Mouse (Mus musculus) liver, adult 2 months (tissue): ENCODE data around the gene Zbtb32. TPM values are rescaled to one million over a fixed set of nuclear protein-coding genes. Genes with fewer than 3 reads are reported as not detected.
A peak's percentile ranks its signal among the peaks of the same experiment; 100 is the strongest.

Experiments used
- DNase-seq: peaks from one replicate; pipeline ENCODE4 v3.0.0-alpha.2; 2011; ENCODE audit warnings: low read depth, low spot score; ENCODE audit errors: extremely low read depth
- H3K27ac ChIP-seq: fragments of 200-500 bp; replicated peaks from 2 replicates; pipeline ENCODE4 v1.5.1; 2012; ENCODE audit warnings: low read depth, mild to moderate bottlenecking, control low read depth, inconsistent platforms, low read length; ENCODE audit not compliant: insufficient read depth
- H3K27me3 ChIP-seq: fragments of 200-500 bp; 2 replicates; pipeline ENCODE4 v1.6.1; 2012; ENCODE audit warnings: mild to moderate bottlenecking, moderate library complexity, low read length, inconsistent platforms; ENCODE audit not compliant: control insufficient read depth, insufficient read depth
- H3K36me3 ChIP-seq: fragments of 200-500 bp; 2 replicates; pipeline ENCODE4 v1.6.1; 2012; ENCODE audit warnings: low read length, inconsistent platforms; ENCODE audit not compliant: control insufficient read depth, insufficient read depth
- H3K4me1 ChIP-seq: fragments of 200-500 bp; 2 replicates; pipeline ENCODE4 v1.6.1; 2011; ENCODE audit warnings: low read length; ENCODE audit not compliant: control insufficient read depth, insufficient read depth
- H3K4me3 ChIP-seq: fragments of 200-500 bp; 2 replicates; pipeline ENCODE4 v1.5.1; 2011; ENCODE audit warnings: low read depth, mild to moderate bottlenecking, control low read depth, low read length, moderate library complexity; ENCODE audit not compliant: insufficient read depth
- H3K79me2 ChIP-seq: fragments of 200-500 bp; 2 replicates; pipeline ENCODE4 v1.6.1; 2012; ENCODE audit warnings: inconsistent platforms, mild to moderate bottlenecking, low read length, moderate library complexity; ENCODE audit not compliant: control insufficient read depth, insufficient read depth
- H3K9ac ChIP-seq: fragments of 200-500 bp; 2 replicates; pipeline ENCODE4 v1.6.1; 2012; ENCODE audit warnings: low read depth, mild to moderate bottlenecking, control low read depth, inconsistent platforms, low read length
- CTCF ChIP-seq: fragments of 200-500 bp; IDR thresholded peaks from 2 replicates; pipeline ENCODE4 v1.5.1; 2011; ENCODE audit warnings: low read depth, low read length, control low read depth
- POLR2A ChIP-seq: fragments of 200-500 bp; IDR thresholded peaks from 2 replicates; pipeline ENCODE4 v1.6.1; 2011; ENCODE audit warnings: low read length, control low read depth; ENCODE audit not compliant: insufficient read depth; ENCODE audit errors: extremely low read depth
- WGBS: fragments of 180-500 bp; shearing (Covaris S2); methylation state at CpG from one replicate; pipeline ENCODE4 v1.1.7; 2018; 5-methylcytosine and 5-hydroxymethylcytosine counted together
- polyA plus RNA-seq: library from polyadenylated mRNA; depleted of rRNA; stranded (reverse); fragments of >200 nt; gene quantifications from 2 replicates; pipeline ENCODE4 v1.2.3, GENCODE M21; 2012
- total RNA-seq: library from RNA; depleted of rRNA; stranded (reverse); fragments of >200 nt; gene quantifications from 2 replicates; pipeline ENCODE4 v1.2.3, GENCODE M21; 2014

Gene Zbtb32
- total and polyA plus RNA-seq, 2 experiments: 0.18 to 0.61 TPM

DNA sequence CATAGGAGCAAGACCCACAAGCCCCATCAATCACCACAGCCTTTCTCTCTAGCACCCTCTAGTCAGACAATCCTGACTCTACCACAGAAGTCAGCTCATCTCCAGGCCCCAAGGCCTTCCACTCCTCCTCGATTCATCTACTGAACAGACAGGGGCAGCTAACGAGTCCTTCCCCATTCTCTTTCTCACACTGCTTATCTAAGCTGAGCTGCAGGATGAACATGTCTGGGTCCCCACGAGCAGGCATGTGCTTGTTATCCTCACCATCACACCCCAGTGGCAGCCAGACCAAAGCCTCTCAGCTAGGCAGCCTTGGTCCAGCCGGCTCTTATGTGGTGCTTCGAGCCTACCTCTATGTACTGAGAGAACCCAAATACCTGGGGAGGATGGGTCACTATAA lies 26.3 kb downstream of the Zbtb32 start:
- WGBS: 95% methylated on average over 5 of the region's 5 CpGs

DNA sequence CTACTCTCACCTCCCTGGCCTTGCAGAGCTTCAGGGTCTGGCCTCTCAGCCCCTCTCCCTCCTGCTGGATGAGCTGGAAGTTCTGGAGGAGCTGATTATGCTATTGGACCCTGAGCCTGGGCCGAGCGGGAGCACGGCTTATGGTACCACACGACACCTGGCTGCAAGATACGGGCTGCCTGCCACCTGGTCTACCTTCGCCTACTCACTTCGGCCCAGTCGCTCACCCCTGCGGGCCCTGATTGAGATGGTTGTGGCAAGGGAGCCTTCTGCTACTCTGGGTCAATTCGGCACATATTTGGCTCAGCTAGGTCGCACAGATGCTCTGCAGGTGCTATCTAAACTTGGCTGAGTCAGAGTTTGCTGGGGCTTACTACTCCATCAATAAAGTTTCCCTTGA lies 31.2 kb downstream of the Zbtb32 start:
- H3K27ac ChIP-seq: no peak overlapping the region
- H3K36me3 ChIP-seq: peaks cover 26% of the 10 kb centered on the region; the same call in 1 of the 2 replicates
- H3K27me3 ChIP-seq: no peaks in the 10 kb centered on the region
- WGBS: 89% methylated on average over 11 of the region's 11 CpGs
- TF ChIP-seq CTCF: no peak
- TF ChIP-seq POLR2A: no peak
- no peak overlapping the region for H3K4me3 ChIP-seq
- H3K4me1 ChIP-seq: peaks cover 5% of the 10 kb centered on the region
- no peaks in the 10 kb centered on the region for H3K79me2 ChIP-seq
- H3K9ac ChIP-seq: no peak overlapping the region
- no peak for DNase-seq

More for the DNA sequence above, 26.3 kb downstream of the Zbtb32 start:
- H3K36me3 ChIP-seq: peaks cover 50% of the 10 kb centered on the region
- no peak overlapping the region for H3K27ac ChIP-seq
- no peak overlapping the region for H3K4me3 ChIP-seq
- H3K27me3 ChIP-seq: no peaks in the 10 kb centered on the region
- H3K9ac ChIP-seq: no peak overlapping the region
- TF ChIP-seq CTCF (no peak), POLR2A (no peak)
- no peak for DNase-seq
- no peaks in the 10 kb centered on the region for H3K79me2 ChIP-seq
- H3K4me1 ChIP-seq: no peaks in the 10 kb centered on the region

DNA sequence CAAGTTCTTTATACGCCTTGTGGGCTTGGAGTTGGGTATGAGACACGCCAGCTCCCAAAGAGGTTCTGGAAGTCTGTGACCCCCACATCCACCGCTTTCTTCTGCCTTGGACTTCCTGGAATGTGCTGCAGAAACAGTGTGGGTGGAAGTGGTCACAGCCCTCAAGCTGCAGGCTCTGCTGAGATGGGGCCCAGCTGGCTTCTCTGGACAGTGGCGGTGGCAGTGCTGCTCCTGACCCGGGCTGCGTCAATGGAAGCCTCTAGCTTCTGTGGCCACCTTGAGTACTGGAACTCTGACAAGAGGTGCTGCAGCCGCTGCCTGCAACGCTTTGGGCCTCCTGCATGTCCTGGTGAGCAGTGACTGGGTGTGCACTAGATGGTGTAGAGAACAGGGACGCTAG lies 32.7 kb downstream of the Zbtb32 start:
- WGBS: 88% methylated on average over 9 of the region's 9 CpGs
- Histone ChIP-seq H3K36me3 (peaks cover 17% of the 10 kb centered on the region; the same call in 1 of the 2 replicates), H3K27me3 (no peaks in the 10 kb centered on the region), H3K9ac (no peak overlapping the region), H3K79me2 (no peaks in the 10 kb centered on the region), H3K4me3 (no peak overlapping the region), H3K27ac (no peak overlapping the region), H3K4me1 (peaks cover 7% of the 10 kb centered on the region)
- TF ChIP-seq CTCF: no peak
- no peak for TF ChIP-seq POLR2A
- DNase-seq: no peak

GRCm38 (mm10) chr7:30564970-30565571 lies 33.6 kb downstream of the Zbtb32 start, which contains the start of gene Igflr1:
Igflr1 (plus strand) TSS chr7:30565427.
- Histone ChIP-seq H3K4me3 (no peak within 1 kb of the TSS), H3K4me1 (peaks cover 9% of the 10 kb centered on the region), H3K27ac (no peak within 1 kb of the TSS), H3K36me3 (peaks cover 9% of the 10 kb centered on the region; the same call in 1 of the 2 replicates), H3K27me3 (no peaks in the 10 kb centered on the region), H3K9ac (no peak within 1 kb of the TSS), H3K79me2 (no peaks in the 10 kb centered on the region)
- 96% methylated on average over 12 of the region's 12 CpGs for WGBS
- TF ChIP-seq POLR2A: no peak
- no peak for DNase-seq

DNA sequence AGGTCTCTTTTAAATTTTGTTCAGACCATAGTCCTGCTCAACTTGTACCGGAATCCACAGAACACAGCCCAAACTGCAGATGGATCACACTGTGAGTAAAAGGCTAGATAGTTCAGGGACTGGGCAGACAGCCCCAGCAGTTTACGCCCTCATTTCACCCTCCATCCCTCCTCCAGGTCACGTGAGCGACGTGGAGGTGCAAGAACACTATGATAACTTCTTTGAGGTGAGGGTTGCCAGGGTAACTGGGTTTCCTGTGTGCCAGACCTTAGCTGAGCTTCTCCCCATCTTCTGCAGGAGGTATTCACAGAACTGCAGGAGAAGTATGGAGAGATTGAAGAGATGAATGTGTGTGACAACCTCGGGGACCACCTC lies 34.8 kb downstream of the Zbtb32 start:
- Histone ChIP-seq H3K27me3 (no peaks in the 10 kb centered on the region), H3K36me3 (peaks cover 4% of the 10 kb centered on the region; the same call in 1 of the 2 replicates), H3K4me3 (peak overlapping the region; percentile 75), H3K79me2 (no peaks in the 10 kb centered on the region), H3K27ac (no peak overlapping the region), H3K4me1 (peaks cover 9% of the 10 kb centered on the region), H3K9ac (no peak overlapping the region)
- DNase-seq: no peak
- no peak for TF ChIP-seq CTCF
- no peak for TF ChIP-seq POLR2A
- WGBS: 32% methylated on average over 6 of the region's 6 CpGs

DNA sequence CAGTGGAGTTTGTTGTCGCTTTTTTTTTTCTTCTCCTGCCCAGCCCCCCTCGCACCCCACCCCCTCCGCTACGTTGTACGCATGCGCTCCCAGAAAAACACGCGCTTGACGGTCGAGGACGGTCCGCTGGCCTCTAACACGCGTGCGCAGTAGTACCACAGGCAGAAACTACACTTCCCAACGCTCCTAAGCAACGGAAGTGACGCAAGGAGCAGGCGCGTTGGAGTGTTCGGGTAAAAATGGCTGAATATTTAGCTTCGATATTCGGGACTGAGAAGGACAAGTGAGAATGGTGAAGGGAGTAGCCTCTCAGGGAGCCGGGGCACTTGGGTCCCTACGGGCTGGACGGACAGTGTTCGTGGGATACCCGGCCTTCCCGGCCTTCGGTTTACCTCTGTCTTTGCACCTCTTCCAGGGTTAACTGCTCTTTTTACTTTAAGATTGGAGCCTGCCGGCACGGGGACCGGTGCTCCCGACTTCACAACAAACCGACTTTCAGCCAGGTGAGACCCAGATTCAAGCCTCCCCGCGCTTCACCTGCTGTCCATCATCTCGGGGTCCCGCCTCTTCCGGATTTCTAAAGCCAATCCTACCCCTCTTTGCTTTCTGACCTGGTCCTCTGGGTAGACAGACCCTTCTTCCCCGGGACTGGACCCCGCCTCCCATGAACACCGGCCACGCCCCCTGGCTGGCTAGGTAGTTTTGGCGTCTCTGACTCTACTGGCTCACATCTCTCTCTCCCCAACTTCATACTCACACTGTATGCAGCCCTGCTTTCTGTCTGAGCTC lies 35.4 kb downstream of the Zbtb32 start, which contains the start of the genes U2af1l4, Gm49396 and Psenen:
TSS of gene U2af1l4 (plus strand) at position 185 of the 789 bp plus-strand sequence.
TSS of gene Gm49396 (plus strand) at position 228 of the 789 bp plus-strand sequence.
TSS of gene Psenen (minus strand) at position 511 of the 789 bp plus-strand sequence.
- peaks cover 12% of the 10 kb centered on the region for H3K4me1 ChIP-seq
- H3K9ac ChIP-seq: peak within 1 kb of the TSS; percentile 83
- H3K79me2 ChIP-seq: no peaks in the 10 kb centered on the region
- 0 out of 2 replicates have a peak, but pooled peaks have one; percentile 11 for TF ChIP-seq POLR2A
- no peak for TF ChIP-seq CTCF
- DNase-seq: peak; percentile 93
- H3K4me3 ChIP-seq: peak within 1 kb of the TSS; percentile 75
- H3K36me3 ChIP-seq: no peaks in the 10 kb centered on the region
- no peaks in the 10 kb centered on the region for H3K27me3 ChIP-seq
- H3K27ac ChIP-seq: peak within 1 kb of the TSS; percentile 89
- under 1% methylated on average over 45 of the region's 45 CpGs for WGBS
